Mouse (Mus musculus): Measurements from ENCODE around the gene Sars. TPM values are rescaled to one million over a fixed set of nuclear protein-coding genes. Genes with fewer than 3 reads are reported as not detected.

Gene Sars
- polyA plus RNA-seq, 1 experiment from 2014 or later: 99.5 TPM

DNA sequence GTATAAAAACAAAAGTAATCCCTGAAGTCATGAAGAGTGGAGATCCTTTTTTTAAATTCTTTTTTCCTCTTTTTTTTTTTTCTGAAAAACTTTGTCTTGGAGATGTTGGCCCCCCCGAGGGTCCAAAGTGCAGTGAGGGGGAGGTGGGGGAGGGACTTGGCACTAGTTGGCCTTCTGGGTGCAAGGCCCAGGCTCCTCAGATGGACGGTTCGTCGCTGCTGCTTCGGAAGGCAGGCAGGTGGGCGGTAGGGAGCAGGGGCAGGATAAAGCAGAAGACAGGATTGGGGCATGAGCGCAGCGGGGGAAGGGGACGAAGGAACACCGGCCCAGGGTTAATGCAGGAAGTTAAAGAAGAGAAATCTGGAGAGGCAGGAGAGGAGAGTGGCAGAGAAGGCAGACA, 52.7 kb downstream of the Sars start:
- no peaks in the 10 kb centered on the region for H3K9me3 ChIP-seq (ENCODE audit: control insufficient read depth)
- no peaks in the 10 kb centered on the region for H3K27me3 ChIP-seq (replicated peaks; ENCODE audit: control insufficient read depth, insufficient read depth, low read length)
- peak overlapping the region; percentile 27; the same call in 1 of the 2 replicates for H3K4me2 ChIP-seq (replicated peaks; ENCODE audit: low read depth)
- WGBS: 20% methylated on average over 10 of the region's 10 CpGs
- ATAC-seq: no peak
- no peak for TF ChIP-seq CTCF (IDR thresholded peaks at IDR 0.05; ENCODE audit: low read depth)
- H3K4me1 ChIP-seq (replicated peaks; ENCODE audit: control insufficient read depth, insufficient read depth, low read length): no peaks in the 10 kb centered on the region
- no peak overlapping the region for H3K4me3 ChIP-seq (ENCODE audit: low read depth, low read length)
- H3K36me3 ChIP-seq (ENCODE audit: control insufficient read depth, insufficient read depth): no peaks in the 10 kb centered on the region
- no peak overlapping the region for H3K27ac ChIP-seq (ENCODE audit: low read depth, low read length)
- no peak overlapping the region for H3K9ac ChIP-seq (ENCODE audit: low read depth, low read length)

DNA sequence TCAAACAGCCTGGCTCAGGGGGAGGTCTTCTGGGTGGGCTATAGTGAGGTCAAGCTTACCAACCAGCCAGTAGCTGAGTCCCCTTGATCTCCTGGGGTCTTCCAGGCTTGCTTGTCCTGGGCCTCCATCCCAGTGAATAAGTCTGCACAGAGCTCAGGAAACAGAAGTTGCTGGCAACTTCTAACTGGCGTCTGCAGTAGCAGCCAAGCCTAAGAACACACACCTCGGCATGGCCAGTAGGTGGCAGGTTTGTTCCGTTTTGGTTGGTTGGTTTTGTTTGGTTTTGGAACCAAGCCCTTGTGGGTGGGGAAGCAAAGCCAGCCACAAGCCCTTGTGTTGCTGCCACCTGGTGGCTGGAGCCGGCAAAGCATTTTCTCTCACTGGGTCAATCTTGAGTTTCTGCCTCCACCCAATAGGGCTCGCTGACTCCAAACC, 55.9 kb downstream of the Sars start:
- Histone ChIP-seq H3K4me2 (replicated peaks; ENCODE audit: low read depth) (peak overlapping the region; percentile 33; the same call in 1 of the 2 replicates), H3K27me3 (replicated peaks; ENCODE audit: control insufficient read depth, insufficient read depth, low read length) (no peaks in the 10 kb centered on the region), H3K9me3 (ENCODE audit: control insufficient read depth) (no peaks in the 10 kb centered on the region), H3K27ac (ENCODE audit: low read depth, low read length) (no peak overlapping the region), H3K4me3 (ENCODE audit: low read depth, low read length) (no peak overlapping the region), H3K4me1 (replicated peaks; ENCODE audit: control insufficient read depth, insufficient read depth, low read length) (no peaks in the 10 kb centered on the region), H3K36me3 (ENCODE audit: control insufficient read depth, insufficient read depth) (no peaks in the 10 kb centered on the region), H3K9ac (ENCODE audit: low read depth, low read length) (no peak overlapping the region)
- TF ChIP-seq CTCF (IDR thresholded peaks at IDR 0.05; ENCODE audit: low read depth): peak; percentile 100
- ATAC-seq: peak; percentile 81
- 0% methylated on average over 5 of the region's 5 CpGs for WGBS

DNA sequence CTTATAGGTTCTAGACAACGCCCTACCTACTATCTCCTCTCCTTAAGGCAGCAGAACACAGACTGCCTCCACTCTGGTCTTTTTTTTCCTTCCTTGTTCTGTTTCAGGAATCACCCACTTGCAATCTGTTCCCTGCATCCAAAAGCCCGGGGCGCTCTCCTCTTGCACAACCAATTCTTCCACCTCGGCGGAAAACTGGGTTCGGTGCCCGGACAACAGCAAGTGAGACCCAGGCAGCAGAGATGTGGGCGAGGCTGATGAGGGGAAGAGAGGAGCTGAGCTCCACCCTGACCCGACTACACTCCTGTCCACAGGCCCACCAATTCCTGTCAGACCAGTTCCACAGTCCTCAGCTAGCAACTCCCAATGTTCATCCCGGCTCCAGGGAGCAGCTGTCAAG, 58.8 kb downstream of the Sars start:
- H3K27ac ChIP-seq (ENCODE audit: low read depth, low read length): no peak overlapping the region
- no peak overlapping the region for H3K4me2 ChIP-seq (replicated peaks; ENCODE audit: low read depth)
- H3K27me3 ChIP-seq (replicated peaks; ENCODE audit: control insufficient read depth, insufficient read depth, low read length): no peaks in the 10 kb centered on the region
- H3K36me3 ChIP-seq (ENCODE audit: control insufficient read depth, insufficient read depth): no peaks in the 10 kb centered on the region
- WGBS: 44% methylated on average over 10 of the region's 10 CpGs
- H3K4me1 ChIP-seq (replicated peaks; ENCODE audit: control insufficient read depth, insufficient read depth, low read length): no peaks in the 10 kb centered on the region
- no peak for ATAC-seq
- TF ChIP-seq CTCF (IDR thresholded peaks at IDR 0.05; ENCODE audit: low read depth): no peak
- H3K9me3 ChIP-seq (ENCODE audit: control insufficient read depth): no peaks in the 10 kb centered on the region
- H3K4me3 ChIP-seq (ENCODE audit: low read depth, low read length): no peak overlapping the region
- H3K9ac ChIP-seq (ENCODE audit: low read depth, low read length): no peak overlapping the region

DNA sequence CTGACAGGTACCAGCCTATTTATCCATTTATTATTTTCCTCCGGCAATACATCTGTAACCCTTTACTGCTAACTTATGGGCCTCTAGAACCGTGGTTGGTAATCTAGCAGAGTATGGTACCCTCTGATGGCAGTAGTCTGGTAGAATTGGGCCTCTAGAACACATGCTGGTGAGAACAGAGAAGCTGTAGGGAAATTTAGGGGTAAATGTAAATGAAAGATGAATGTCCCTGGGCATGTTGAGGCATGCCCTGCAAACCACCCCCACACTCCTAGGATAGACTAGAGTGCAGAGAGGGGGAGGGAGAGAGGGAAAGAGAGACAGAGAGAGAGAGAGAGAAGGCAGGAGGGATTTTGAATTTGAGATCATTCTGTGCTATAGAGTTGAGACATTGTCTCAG, 60.6 kb downstream of the Sars start:
- no peak overlapping the region for H3K27ac ChIP-seq (ENCODE audit: low read depth, low read length)
- peak overlapping the region; percentile 67 for H3K4me3 ChIP-seq (ENCODE audit: low read depth, low read length)
- H3K27me3 ChIP-seq (replicated peaks; ENCODE audit: control insufficient read depth, insufficient read depth, low read length): no peaks in the 10 kb centered on the region
- no peak for TF ChIP-seq CTCF (IDR thresholded peaks at IDR 0.05; ENCODE audit: low read depth)
- ATAC-seq: no peak
- no peak overlapping the region for H3K9ac ChIP-seq (ENCODE audit: low read depth, low read length)
- WGBS: 29% methylated on average over 2 of the region's 2 CpGs
- H3K36me3 ChIP-seq (ENCODE audit: control insufficient read depth, insufficient read depth): no peaks in the 10 kb centered on the region
- no peaks in the 10 kb centered on the region for H3K4me1 ChIP-seq (replicated peaks; ENCODE audit: control insufficient read depth, insufficient read depth, low read length)
- no peaks in the 10 kb centered on the region for H3K9me3 ChIP-seq (ENCODE audit: control insufficient read depth)
- H3K4me2 ChIP-seq (replicated peaks; ENCODE audit: low read depth): peak overlapping the region; percentile 75

DNA sequence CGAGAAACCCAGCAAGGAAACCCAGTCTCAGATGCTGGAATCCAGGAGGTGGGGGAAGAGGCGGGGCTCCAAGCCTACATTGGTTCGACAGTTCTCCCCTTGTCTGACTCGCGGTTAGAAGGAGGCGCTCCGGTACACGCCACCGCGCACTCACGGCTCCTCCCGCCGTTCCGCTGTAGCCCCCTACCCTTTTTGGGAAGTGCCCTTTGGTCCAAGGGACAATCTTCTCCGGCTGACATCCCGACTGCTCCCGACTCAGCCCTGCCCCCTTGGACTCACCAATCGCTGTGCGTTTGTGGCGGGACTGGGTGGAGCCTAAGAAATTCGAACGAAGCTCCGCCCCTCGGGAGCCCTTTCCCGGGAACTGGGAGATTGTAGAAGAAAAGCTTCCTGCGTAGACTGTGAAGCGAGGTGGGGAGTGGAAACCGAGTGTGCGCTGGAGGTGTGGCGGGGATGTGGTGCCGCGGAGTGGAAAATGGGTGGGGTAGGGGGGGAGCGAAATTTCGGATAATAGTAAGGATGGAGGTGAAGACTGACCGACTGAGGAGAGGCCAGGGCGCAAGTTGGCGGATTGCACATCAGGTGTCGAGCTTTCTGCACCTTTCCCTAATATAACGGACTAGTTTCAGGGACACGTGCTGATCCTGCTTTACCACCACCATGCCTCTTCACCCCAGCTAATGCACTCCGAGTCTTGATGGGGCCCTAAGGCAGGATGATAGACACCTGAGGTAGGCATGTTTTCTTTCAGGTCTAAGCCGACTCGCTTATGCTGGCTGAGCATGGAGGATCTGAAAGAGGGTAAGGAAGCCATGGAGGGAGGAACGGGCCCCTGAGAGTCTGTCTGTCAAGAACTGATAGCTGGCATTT, 61.3 kb downstream of the Sars start, which contains the start of gene Psrc1:
Gene Psrc1, plus strand, starts transcription at position 355 of the 870 bp plus-strand sequence.
- H3K4me3 ChIP-seq (ENCODE audit: low read depth, low read length): peak within 1 kb of the TSS; percentile 67
- H3K27me3 ChIP-seq (replicated peaks; ENCODE audit: control insufficient read depth, insufficient read depth, low read length): no peaks in the 10 kb centered on the region
- WGBS: under 1% methylated on average over 44 of the region's 44 CpGs
- no peak for TF ChIP-seq CTCF (IDR thresholded peaks at IDR 0.05; ENCODE audit: low read depth)
- H3K9ac ChIP-seq (ENCODE audit: low read depth, low read length): peak within 1 kb of the TSS; percentile 23; the same call in 1 of the 2 replicates
- H3K4me2 ChIP-seq (replicated peaks; ENCODE audit: low read depth): peak within 1 kb of the TSS; percentile 75
- peak; percentile 86 for ATAC-seq
- no peaks in the 10 kb centered on the region for H3K4me1 ChIP-seq (replicated peaks; ENCODE audit: control insufficient read depth, insufficient read depth, low read length)
- no peaks in the 10 kb centered on the region for H3K9me3 ChIP-seq (ENCODE audit: control insufficient read depth)
- no peak within 1 kb of the TSS for H3K27ac ChIP-seq (ENCODE audit: low read depth, low read length)
- H3K36me3 ChIP-seq (ENCODE audit: control insufficient read depth, insufficient read depth): no peaks in the 10 kb centered on the region

DNA sequence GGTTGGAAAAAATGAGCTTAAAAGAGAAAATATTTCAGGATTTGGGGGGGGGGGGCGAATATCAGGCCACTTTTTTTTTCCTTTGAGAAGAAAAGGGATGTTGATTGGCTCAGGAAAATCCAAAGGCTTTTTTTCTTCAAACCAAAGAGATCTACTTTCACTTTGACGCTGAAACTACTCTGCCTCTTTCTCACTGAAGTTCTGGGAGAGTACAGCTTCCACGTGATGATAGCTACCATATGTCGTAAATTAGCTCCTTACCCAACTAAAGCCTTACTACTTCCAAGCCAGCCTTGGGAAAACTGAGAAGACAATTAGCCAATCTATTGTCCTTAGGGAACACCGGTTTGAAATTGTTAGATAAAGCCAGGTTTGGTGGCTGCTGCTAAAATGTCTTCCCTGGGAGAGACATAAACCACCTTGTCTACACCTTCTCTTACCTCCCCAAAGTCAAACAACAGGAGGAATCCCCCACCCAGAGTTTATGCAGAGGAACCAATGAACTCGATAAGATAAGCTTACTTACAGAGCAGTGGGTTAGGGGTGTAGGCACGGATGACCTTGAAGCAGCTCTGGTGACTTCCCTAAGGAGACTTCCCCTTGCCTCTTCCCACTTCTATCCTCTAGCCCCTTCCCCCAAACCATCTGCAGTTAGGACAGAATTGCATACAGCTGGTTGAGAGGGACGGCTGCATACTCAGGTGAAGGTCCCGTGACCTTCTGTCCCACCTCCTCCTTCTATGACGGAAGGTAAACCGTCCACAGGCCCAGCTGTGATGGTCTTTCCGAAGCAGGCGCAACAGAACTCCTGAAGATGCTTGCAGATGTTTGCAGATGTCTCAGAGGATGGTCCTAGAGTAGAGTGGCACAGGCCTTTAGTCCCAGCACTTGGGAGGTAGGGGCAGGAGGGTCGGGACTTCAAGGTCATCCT, 62.8 kb downstream of the Sars start:
- Histone ChIP-seq H3K27me3 (replicated peaks; ENCODE audit: control insufficient read depth, insufficient read depth, low read length) (no peaks in the 10 kb centered on the region), H3K4me2 (replicated peaks; ENCODE audit: low read depth) (peak overlapping the region; percentile 75), H3K4me1 (replicated peaks; ENCODE audit: control insufficient read depth, insufficient read depth, low read length) (no peaks in the 10 kb centered on the region), H3K27ac (ENCODE audit: low read depth, low read length) (no peak overlapping the region; the same call in 1 of the 2 replicates), H3K9me3 (ENCODE audit: control insufficient read depth) (no peaks in the 10 kb centered on the region), H3K36me3 (ENCODE audit: control insufficient read depth, insufficient read depth) (no peaks in the 10 kb centered on the region), H3K4me3 (ENCODE audit: low read depth, low read length) (peak overlapping the region; percentile 14; the same call in 1 of the 2 replicates), H3K9ac (ENCODE audit: low read depth, low read length) (no peak overlapping the region)
- no peak for ATAC-seq
- 51% methylated on average over 14 of the region's 14 CpGs for WGBS
- no peak for TF ChIP-seq CTCF (IDR thresholded peaks at IDR 0.05; ENCODE audit: low read depth)

Measured in intestine, postnatal 0 days (tissue).